Mouse (Mus musculus) myocyte (in vitro differentiated cells): ENCODE results near the gene Gm6993.

Source experiments
- E2F4 ChIP-seq: IDR thresholded peaks from one replicate; pipeline ENCODE4 v1.6.1; 2011; ENCODE audit warnings: mild to moderate bottlenecking, control low read depth, moderate library complexity; ENCODE audit not compliant: insufficient read depth
- POLR2A ChIP-seq: IDR thresholded peaks from one replicate; pipeline ENCODE4 v1.6.1; 2011; ENCODE audit warnings: low read depth, mild to moderate bottlenecking, control low read depth, moderate library complexity; ENCODE audit not compliant: insufficient read length
- POLR2AphosphoS2 ChIP-seq: IDR thresholded peaks from one replicate; pipeline ENCODE4 v1.6.1; 2011; ENCODE audit warnings: low read depth, control low read depth; ENCODE audit not compliant: insufficient read length
- TCF12 ChIP-seq: IDR thresholded peaks from one replicate; pipeline ENCODE4 v1.6.1; 2011; ENCODE audit warnings: mild to moderate bottlenecking, control low read depth; ENCODE audit not compliant: poor library complexity, insufficient read depth, severe bottlenecking
- USF1 ChIP-seq: IDR thresholded peaks from one replicate; pipeline ENCODE4 v1.6.1; 2011; ENCODE audit warnings: low read depth, mild to moderate bottlenecking, control low read depth, moderate library complexity

- TF ChIP-seq E2F4 (no peak), POLR2A (no peak), USF1 (no peak), TCF12 (no peak), POLR2AphosphoS2 (no peak)
These were observed at the start of gene Gm6993 for GRCm38 (mm10) chr12:31240470-31240869.
